Mouse (Mus musculus) right cerebral cortex, postnatal 36 days (tissue): Measurements from ENCODE around the gene Zfp683.

ENCODE experiments used
- DNase-seq, 2 experiments: peaks; one replicate each; pipeline ENCODE4 v3.0.0; 2022; ENCODE audit warnings: low spot score in 2 of 2, mixed read lengths in 1 of 2

Zfp683 gene

GRCm38 (mm10) chr4:134053538-134053937, at the start of gene Zfp683:
Zfp683 (plus strand) TSS chr4:134053838.
- DNase-seq: no peak

GRCm38 (mm10) chr4:134005581-134006358, 47.9 kb upstream of the Zfp683 start:
- no peak for DNase-seq

GRCm38 (mm10) chr4:134006845-134007244, 46.8 kb upstream of the Zfp683 start:
- no peak for DNase-seq

- no peak for DNase-seq
Measured at GRCm38 (mm10) chr4:134009709-134010108, 43.9 kb upstream of the Zfp683 start.

- no peak for DNase-seq
Measured at GRCm38 (mm10) chr4:134011450-134012414, 41.9 kb upstream of the Zfp683 start.

- DNase-seq: no peak
Measured at GRCm38 (mm10) chr4:134012858-134013528, 40.6 kb upstream of the Zfp683 start.

GRCm38 (mm10) chr4:134016208-134016607, 37.4 kb upstream of the Zfp683 start:
- DNase-seq: no peak

GRCm38 (mm10) chr4:134016767-134017166, 36.9 kb upstream of the Zfp683 start:
- DNase-seq: no peak

- no peak for DNase-seq
Measured at GRCm38 (mm10) chr4:134017201-134017865, 36.3 kb upstream of the Zfp683 start.

- DNase-seq: no peak
Measured at GRCm38 (mm10) chr4:134018038-134018778, 35.4 kb upstream of the Zfp683 start.

- DNase-seq: no peak
Measured at GRCm38 (mm10) chr4:134018779-134019145, 34.9 kb upstream of the Zfp683 start, which contains the start of gene Lin28a. Lin28a (minus strand) TSS chr4:134018841.

- no peak for DNase-seq
Measured at GRCm38 (mm10) chr4:134019210-134019609, 34.4 kb upstream of the Zfp683 start.

- DNase-seq: no peak
Measured at GRCm38 (mm10) chr4:134019641-134020351, 33.8 kb upstream of the Zfp683 start.

GRCm38 (mm10) chr4:134020621-134021020, 33.0 kb upstream of the Zfp683 start:
- DNase-seq: no peak

GRCm38 (mm10) chr4:134025802-134026201, 27.8 kb upstream of the Zfp683 start:
- DNase-seq: no peak

- peak; percentile 45 to 55 for DNase-seq
Measured at GRCm38 (mm10) chr4:134035953-134036352, 17.7 kb upstream of the Zfp683 start.

- no peak for DNase-seq
Measured at GRCm38 (mm10) chr4:134041317-134042123, 12.1 kb upstream of the Zfp683 start.

GRCm38 (mm10) chr4:134043041-134043440, 10.6 kb upstream of the Zfp683 start:
- no peak for DNase-seq

- DNase-seq: no peak
Measured at GRCm38 (mm10) chr4:134047648-134048047, 6.0 kb upstream of the Zfp683 start.
